Mouse (Mus musculus) heart, postnatal 0 days (tissue): ENCODE measurements around the gene 4931428L18Rik.

Experiments
- CTCF ChIP-seq: IDR thresholded peaks from 2 replicates; pipeline ENCODE4 v1.5.1; 2016; ENCODE audit warnings: antibody characterized with exemption, control low read depth, low read depth
- EP300 ChIP-seq: IDR thresholded peaks from 2 replicates; pipeline ENCODE4 v1.6.1; 2016; ENCODE audit warnings: antibody characterized with exemption, low read depth

- no peak for TF ChIP-seq EP300
- no peak for TF ChIP-seq CTCF
Observed at GRCm38 (mm10) chr1:31093939-31094338, 128.5 kb downstream of the 4931428L18Rik start.
